Mouse (Mus musculus) CH12.LX (cell line): ENCODE measurements around the gene Aes.

Source experiments
- CTCF ChIP-seq, 2 experiments: IDR thresholded peaks in 1 of 2; conservative IDR thresholded peaks in 1 of 2; 2 replicates each; pipeline ENCODE4 v1.5.1; 2011 to 2012; ENCODE audit warnings: low read depth in 2 of 2, low read length in 2 of 2, improper control_type of control experiment in 1 of 2, inconsistent platforms in 1 of 2, mild to moderate bottlenecking in 1 of 2, moderate library complexity in 1 of 2
- ELF1 ChIP-seq: IDR thresholded peaks from 2 replicates; pipeline ENCODE4 v1.6.1; 2014; ENCODE audit warnings: low read depth, mild to moderate bottlenecking, inconsistent platforms, low read length, improper control_type of control experiment
- EP300 ChIP-seq: IDR thresholded peaks from 2 replicates; pipeline ENCODE4 v1.6.1; 2011; ENCODE audit warnings: low read length, improper control_type of control experiment
- HCFC1 ChIP-seq: IDR thresholded peaks from 2 replicates; pipeline ENCODE4 v1.6.1; 2012; ENCODE audit warnings: low read depth, mild to moderate bottlenecking, inconsistent platforms, low read length, improper control_type of control experiment
- MAFK ChIP-seq: IDR thresholded peaks from 2 replicates; pipeline ENCODE4 v1.6.1; 2011; ENCODE audit warnings: low read length, improper control_type of control experiment; ENCODE audit not compliant: insufficient replicate concordance
- NRF1 ChIP-seq: IDR thresholded peaks from 2 replicates; pipeline ENCODE4 v1.6.1; 2014; ENCODE audit warnings: low read depth, mild to moderate bottlenecking, inconsistent platforms, low read length, improper control_type of control experiment, moderate library complexity
- POLR2A ChIP-seq: IDR thresholded peaks from 2 replicates; pipeline ENCODE4 v1.6.1; 2011; ENCODE audit warnings: low read depth, mild to moderate bottlenecking, improper control_type of control experiment, low read length
- UBTF ChIP-seq: IDR thresholded peaks from 2 replicates; pipeline ENCODE4 v1.6.1; 2012; ENCODE audit warnings: low read depth, mild to moderate bottlenecking, inconsistent platforms, low read length, improper control_type of control experiment, moderate library complexity
- USF1 ChIP-seq: IDR thresholded peaks from 2 replicates; pipeline ENCODE4 v1.6.1; 2014; ENCODE audit warnings: low read depth, mild to moderate bottlenecking, inconsistent platforms, low read length, improper control_type of control experiment
- ZNF384 ChIP-seq: IDR thresholded peaks from 2 replicates; pipeline ENCODE4 v1.6.1; 2012; ENCODE audit warnings: low read depth, low read length, improper control_type of control experiment, inconsistent platforms

DNA sequence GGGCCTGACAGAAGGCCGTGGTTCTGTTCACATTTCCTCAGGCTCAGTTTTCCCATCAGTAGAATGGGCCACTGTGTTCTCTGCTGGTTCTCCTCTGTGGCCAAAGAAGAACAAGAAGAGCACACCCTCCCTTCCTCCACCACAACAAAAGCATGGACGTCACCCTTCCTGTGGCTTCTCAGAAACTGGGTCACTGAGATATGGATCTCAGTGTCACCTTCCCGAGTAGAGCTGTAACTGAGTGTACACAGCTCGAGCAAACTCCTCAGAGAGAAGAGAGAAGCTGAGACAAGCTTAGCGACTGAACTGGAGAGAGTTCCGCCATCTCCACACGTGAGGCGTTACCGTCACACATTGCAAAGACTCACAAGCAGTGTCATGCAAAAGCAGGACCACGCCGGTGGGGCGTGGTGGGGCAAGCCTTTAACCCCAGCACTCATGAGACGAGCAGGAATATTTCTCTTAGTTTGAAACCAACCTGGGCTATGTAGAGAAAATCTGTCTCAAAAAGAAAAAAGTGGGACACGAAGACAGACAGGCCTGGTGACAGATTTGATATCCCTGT is 49.0 kb upstream of the Aes start:
- TF ChIP-seq EP300, result no peak
- no peak for TF ChIP-seq ZNF384
- TF ChIP-seq POLR2A, result no peak
- no peak for TF ChIP-seq NRF1
- TF ChIP-seq ELF1, result no peak
- TF ChIP-seq HCFC1, result no peak
- no peak for TF ChIP-seq USF1
- TF ChIP-seq MAFK, result no peak
- no peak for TF ChIP-seq UBTF
- no peak for TF ChIP-seq CTCF (conservative IDR thresholded peaks at IDR 0.05 in 1 of 2, IDR thresholded peaks at IDR 0.05 in 1 of 2; ENCODE audit: low read depth in 2 of 2, low read length in 2 of 2)
